Mouse (Mus musculus) ovary, adult 10 weeks (tissue): ENCODE measurements around the gene Vmn1r226. TPM values are rescaled to one million over a fixed set of nuclear protein-coding genes. Genes with fewer than 3 reads are reported as not detected.

ENCODE experiments used
- polyA plus RNA-seq: library from polyadenylated mRNA; stranded (reverse); fragments of 350-450 nt; fragmentation: Illumina TruSeq; extraction: RNeasy Lipid Tissue Mini Kit (QIAGEN cat#74804); gene quantifications from one replicate; pipeline ENCODE4 v1.2.3, GENCODE M21; 2014

Gene Vmn1r226
- polyA plus RNA-seq: not detected

DNA sequence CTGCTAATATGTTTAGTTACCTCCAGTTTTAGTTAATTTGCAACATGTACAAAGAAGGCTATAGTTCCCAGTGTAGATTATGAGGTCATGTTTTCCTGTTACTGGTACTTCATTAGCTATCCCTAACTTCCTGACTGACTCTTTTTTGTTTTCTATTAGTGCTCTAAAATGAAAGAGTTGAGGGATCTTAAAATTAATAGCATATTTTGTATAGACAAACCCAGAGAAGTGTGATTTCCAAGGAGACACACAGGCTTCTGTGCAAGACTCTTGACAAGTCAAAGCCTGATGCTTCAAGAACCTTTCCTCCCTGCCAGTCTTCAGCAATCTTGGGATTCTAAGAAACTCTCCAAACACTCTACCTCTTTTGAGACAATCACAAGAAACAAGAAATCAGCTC lies at the start of gene Vmn1r226:
TSS of gene Vmn1r226 (plus strand) at position 301 of the 400 bp plus-strand sequence.

DNA sequence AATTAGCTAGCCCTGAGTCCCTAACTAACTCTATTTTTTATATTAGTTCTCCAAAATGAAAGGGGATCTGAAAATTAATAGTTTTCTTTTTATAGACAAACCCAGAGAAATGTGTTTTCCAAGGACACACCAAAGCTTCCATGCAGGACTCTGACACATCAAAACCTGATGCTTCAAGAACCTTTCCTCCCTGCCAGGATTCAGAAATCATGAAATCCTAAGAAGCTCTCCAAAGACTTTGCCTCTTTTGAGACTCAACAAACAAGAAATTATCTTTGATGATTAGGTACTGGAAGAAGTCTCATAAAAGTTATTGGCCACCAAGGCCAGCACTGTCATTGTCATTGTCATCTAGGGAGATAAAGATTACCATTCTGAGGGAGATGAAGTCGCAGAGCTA lies 46.9 kb downstream of the Vmn1r226 start, which contains the start of gene Vmn1r227:
TSS of gene Vmn1r227 (plus strand) at position 301 of the 400 bp plus-strand sequence.

Other genes starting within 250 kb of the Vmn1r226 start
- gene Vmn2r108, start 201.5 kb upstream of the Vmn1r226 start, polyA plus RNA-seq: not detected
- not detected for gene Vmn1r225, start 184.7 kb upstream of the Vmn1r226 start, polyA plus RNA-seq
- gene Vmn2r109, start 118.1 kb upstream of the Vmn1r226 start, polyA plus RNA-seq: not detected
- not detected for gene Vmn2r110, start 86.4 kb upstream of the Vmn1r226 start, polyA plus RNA-seq
- gene Fpr-rs3, start 58.0 kb upstream of the Vmn1r226 start, polyA plus RNA-seq: not detected
- gene Vmn1r227, start 47.0 kb downstream of the Vmn1r226 start, polyA plus RNA-seq: not detected
- gene Vmn1r228, start 103.3 kb downstream of the Vmn1r226 start, polyA plus RNA-seq: not detected
- not detected for gene Vmn1r229, start 128.7 kb downstream of the Vmn1r226 start, polyA plus RNA-seq
- gene Vmn1r230, start 157.6 kb downstream of the Vmn1r226 start, polyA plus RNA-seq: not detected
- not detected for gene Vmn1r231, start 222.2 kb downstream of the Vmn1r226 start, polyA plus RNA-seq
- gene Vmn1r232, start 236.9 kb downstream of the Vmn1r226 start, polyA plus RNA-seq: not detected